Mouse (Mus musculus) right cerebral cortex, postnatal 4 days (tissue): ENCODE measurements at regions not wholly inside any gene's neighbourhood (a gene's known extent, or its start where the extent isn't known, plus 50 kb on each side); places are given as distances from the start of the nearest gene placed in this dataset.

Experiments used
- DNase-seq: peaks from one replicate; pipeline ENCODE4 v3.0.0-alpha.2; 2022

- DNase-seq, result peak; percentile 91
Measured at GRCm38 (mm10) chr12:77780885-77781698, 412.9 kb upstream of the Gm6657 start.

GRCm38 (mm10) chr12:77783909-77784308, 410.1 kb upstream of the Gm6657 start:
- DNase-seq, result no peak

- DNase-seq, result no peak
Measured at GRCm38 (mm10) chr12:77785647-77786046, 408.4 kb upstream of the Gm6657 start.

- no peak for DNase-seq
Measured at GRCm38 (mm10) chr12:77786678-77787077, 407.4 kb upstream of the Gm6657 start.

GRCm38 (mm10) chr12:77788273-77788672, 405.8 kb upstream of the Gm6657 start:
- no peak for DNase-seq

- peak; percentile 44 for DNase-seq
Measured at GRCm38 (mm10) chr12:77789427-77789826, 404.6 kb upstream of the Gm6657 start.

GRCm38 (mm10) chr12:77789871-77790270, 404.2 kb upstream of the Gm6657 start:
- no peak for DNase-seq

- peak; percentile 31 for DNase-seq
Measured at GRCm38 (mm10) chr12:77790891-77791672, 403.0 kb upstream of the Gm6657 start.

GRCm38 (mm10) chr12:77798516-77798915, 395.5 kb upstream of the Gm6657 start:
- no peak for DNase-seq

GRCm38 (mm10) chr12:77799134-77799770, 394.8 kb upstream of the Gm6657 start:
- DNase-seq, result no peak

- DNase-seq, result no peak
Measured at GRCm38 (mm10) chr12:77807674-77808073, 386.4 kb upstream of the Gm6657 start.

GRCm38 (mm10) chr12:77811276-77811675, 382.8 kb upstream of the Gm6657 start:
- peak; percentile 40 for DNase-seq

GRCm38 (mm10) chr12:77819456-77819855, 374.6 kb upstream of the Gm6657 start:
- no peak for DNase-seq

- DNase-seq, result no peak
Measured at GRCm38 (mm10) chr12:77823381-77824030, 370.5 kb upstream of the Gm6657 start.

GRCm38 (mm10) chr12:77833411-77834169, 360.5 kb upstream of the Gm6657 start:
- no peak for DNase-seq

GRCm38 (mm10) chr12:77834891-77835290, 359.2 kb upstream of the Gm6657 start:
- DNase-seq, result no peak

GRCm38 (mm10) chr12:77836231-77836630, 357.8 kb upstream of the Gm6657 start:
- no peak for DNase-seq

- DNase-seq, result no peak
Measured at GRCm38 (mm10) chr12:77841844-77842415, 352.1 kb upstream of the Gm6657 start.

- no peak for DNase-seq
Measured at GRCm38 (mm10) chr12:77852595-77853577, 341.2 kb upstream of the Gm6657 start.

- DNase-seq, result no peak
Measured at GRCm38 (mm10) chr12:77854281-77855075, 339.6 kb upstream of the Gm6657 start.
